Mouse (Mus musculus) CH12.LX (cell line): ENCODE data around the gene Ins2. TPM values are rescaled to one million over a fixed set of nuclear protein-coding genes. Genes with fewer than 3 reads are reported as not detected.

Experiments used
- DNase-seq: peaks from one replicate; pipeline ENCODE4 v3.0.0-alpha.2; 2013; ENCODE audit errors: extremely low read depth
- H3K27ac ChIP-seq: 2 replicates; pipeline ENCODE4 v1.5.1; 2012; ENCODE audit warnings: low read depth, mild to moderate bottlenecking, control low read depth, moderate library complexity; ENCODE audit not compliant: insufficient read depth
- H3K27me3 ChIP-seq: replicated peaks from 2 replicates; pipeline ENCODE3; 2012; ENCODE audit warnings: inconsistent platforms
- H3K36me3 ChIP-seq, 2 experiments: replicated peaks in 1 of 2; 2 replicates each; pipeline versions ENCODE3 to v1.6.1; 2012; ENCODE audit warnings: inconsistent platforms in 1 of 2, low read length in 1 of 2, mild to moderate bottlenecking in 1 of 2, mixed read lengths in 1 of 2, moderate library complexity in 1 of 2; ENCODE audit not compliant: control insufficient read depth in 1 of 2, insufficient read depth in 1 of 2
- H3K4me1 ChIP-seq, 2 experiments: 2 replicates each; pipeline ENCODE4 v1.6.1; 2012; ENCODE audit warnings: inconsistent platforms in 1 of 2, moderate library complexity in 1 of 2; ENCODE audit not compliant: insufficient read depth in 2 of 2, control insufficient read depth in 1 of 2
- H3K4me2 ChIP-seq: 2 replicates; pipeline ENCODE4 v1.6.1; 2012; ENCODE audit warnings: low read depth, mild to moderate bottlenecking, control low read depth; ENCODE audit not compliant: poor library complexity, insufficient read depth, severe bottlenecking
- H3K4me3 ChIP-seq, 3 experiments: fragments of 150-350 bp in 1 of 3; sonication (generic) in 1 of 3; replicated peaks in 1 of 3; 2 replicates each; pipeline versions ENCODE3 to v1.5.1; 2011 to 2012; ENCODE audit warnings: low read depth in 2 of 3, low read length in 2 of 3, mild to moderate bottlenecking in 2 of 3, moderate library complexity in 2 of 3, control low read depth in 1 of 3, improper control_type of control experiment in 1 of 3, inconsistent platforms in 1 of 3, mixed read lengths in 1 of 3; ENCODE audit not compliant: poor library complexity in 1 of 3
- H3K79me2 ChIP-seq: replicated peaks from 2 replicates; pipeline ENCODE4 v1.6.1; 2012; ENCODE audit warnings: mild to moderate bottlenecking, moderate library complexity; ENCODE audit not compliant: control insufficient read depth, poor library complexity, insufficient read depth, severe bottlenecking; ENCODE audit errors: extremely low read depth
- H3K9ac ChIP-seq: 2 replicates; pipeline ENCODE4 v1.6.1; 2012; ENCODE audit warnings: low read depth, mild to moderate bottlenecking, control low read depth, moderate library complexity; ENCODE audit not compliant: insufficient read depth
- H3K9me3 ChIP-seq: replicated peaks from 2 replicates; pipeline ENCODE3; 2012; ENCODE audit warnings: low read length, inconsistent platforms, mixed read lengths
- CHD2 ChIP-seq: IDR thresholded peaks from 2 replicates; pipeline ENCODE4 v1.6.1; 2011; ENCODE audit warnings: low read length, improper control_type of control experiment
- CTCF ChIP-seq, 2 experiments: IDR thresholded peaks in 1 of 2; conservative IDR thresholded peaks in 1 of 2; 2 replicates each; pipeline ENCODE4 v1.5.1; 2011 to 2012; ENCODE audit warnings: low read depth in 2 of 2, low read length in 2 of 2, improper control_type of control experiment in 1 of 2, inconsistent platforms in 1 of 2, mild to moderate bottlenecking in 1 of 2, moderate library complexity in 1 of 2
- E2F4 ChIP-seq: IDR thresholded peaks from 2 replicates; pipeline ENCODE4 v1.6.1; 2011; ENCODE audit warnings: low read depth, low read length, improper control_type of control experiment; ENCODE audit not compliant: insufficient replicate concordance
- ETS1 ChIP-seq: conservative IDR thresholded peaks from 2 replicates; pipeline ENCODE4 v1.6.1; 2012; ENCODE audit warnings: low read depth, mild to moderate bottlenecking, inconsistent platforms, low read length, improper control_type of control experiment, moderate library complexity
- HCFC1 ChIP-seq: IDR thresholded peaks from 2 replicates; pipeline ENCODE4 v1.6.1; 2012; ENCODE audit warnings: low read depth, mild to moderate bottlenecking, inconsistent platforms, low read length, improper control_type of control experiment
- JUN ChIP-seq: IDR thresholded peaks from 2 replicates; pipeline ENCODE4 v1.6.1; 2011; ENCODE audit warnings: low read depth, mild to moderate bottlenecking, low read length, improper control_type of control experiment, moderate library complexity; ENCODE audit not compliant: insufficient read depth
- MAFK ChIP-seq: IDR thresholded peaks from 2 replicates; pipeline ENCODE4 v1.6.1; 2011; ENCODE audit warnings: low read length, improper control_type of control experiment; ENCODE audit not compliant: insufficient replicate concordance
- MAX ChIP-seq: IDR thresholded peaks from 2 replicates; pipeline ENCODE4 v1.6.1; 2011; ENCODE audit warnings: low read length, improper control_type of control experiment
- MEF2A ChIP-seq: IDR thresholded peaks from 2 replicates; pipeline ENCODE4 v1.6.1; 2014; ENCODE audit warnings: low read depth, mild to moderate bottlenecking, inconsistent platforms, low read length, improper control_type of control experiment, borderline replicate concordance
- NELFE ChIP-seq: IDR thresholded peaks from 2 replicates; pipeline ENCODE4 v1.6.1; 2011; ENCODE audit warnings: low read depth, low read length, improper control_type of control experiment
- NRF1 ChIP-seq: IDR thresholded peaks from 2 replicates; pipeline ENCODE4 v1.6.1; 2014; ENCODE audit warnings: low read depth, mild to moderate bottlenecking, inconsistent platforms, low read length, improper control_type of control experiment, moderate library complexity
- POLR2A ChIP-seq: IDR thresholded peaks from 2 replicates; pipeline ENCODE4 v1.6.1; 2011; ENCODE audit warnings: low read depth, mild to moderate bottlenecking, improper control_type of control experiment, low read length
- RAD21 ChIP-seq: IDR thresholded peaks from 2 replicates; pipeline ENCODE4 v1.6.1; 2011; ENCODE audit warnings: low read depth, mild to moderate bottlenecking, low read length, improper control_type of control experiment, moderate library complexity
- SIN3A ChIP-seq: IDR thresholded peaks from 2 replicates; pipeline ENCODE4 v1.6.1; 2012; ENCODE audit warnings: low read length, improper control_type of control experiment, inconsistent platforms
- TCF12 ChIP-seq: IDR thresholded peaks from 2 replicates; pipeline ENCODE4 v1.6.1; 2014; ENCODE audit warnings: low read depth, mild to moderate bottlenecking, inconsistent platforms, low read length, improper control_type of control experiment
- UBTF ChIP-seq: IDR thresholded peaks from 2 replicates; pipeline ENCODE4 v1.6.1; 2012; ENCODE audit warnings: low read depth, mild to moderate bottlenecking, inconsistent platforms, low read length, improper control_type of control experiment, moderate library complexity
- ZC3H11A ChIP-seq: IDR thresholded peaks from 2 replicates; pipeline ENCODE4 v1.6.1; 2012; ENCODE audit warnings: low read depth, mild to moderate bottlenecking, inconsistent platforms, low read length, improper control_type of control experiment
- ZKSCAN1 ChIP-seq: IDR thresholded peaks from 2 replicates; pipeline ENCODE4 v1.6.1; 2012; ENCODE audit warnings: low read depth, inconsistent platforms, low read length, improper control_type of control experiment, borderline replicate concordance
- ZMIZ1 ChIP-seq: IDR thresholded peaks from 2 replicates; pipeline ENCODE4 v1.6.1; 2012; ENCODE audit warnings: low read depth, mild to moderate bottlenecking, inconsistent platforms, low read length, improper control_type of control experiment
- dilution Hi-C: fragments of 300-500 bp; cut with MboI; formaldehyde crosslinking; loops from 2 replicates; pipeline ENCODE4 v1.14.3; 2020; ENCODE audit warnings: low sequenced_read_pairs; ENCODE audit not compliant: extremely low pct_unique_long_range_greater_than_20kb, extremely low pct_ligation_motif_present
- in situ Hi-C: fragments of 300-500 bp; cut with MboI; formaldehyde crosslinking; loops from 3 replicates; pipeline ENCODE4 v1.14.3; 2019; ENCODE audit warnings: low sequenced_read_pairs, low pct_ligation_motif_present, low pct_unique_long_range_greater_than_20kb, mixed read lengths
- polyA plus RNA-seq: library from polyadenylated mRNA; unstranded; fragments of >175 nt; gene quantifications from 2 replicates; pipeline ENCODE4 v1.2.1, GENCODE M21; 2012; ENCODE audit warnings: low read depth; ENCODE audit not compliant: insufficient read length
- total RNA-seq, 2 experiments: library from RNA; depleted of rRNA; stranded (reverse); fragments of 300-350 nt in 1 of 2; fragments of >200 nt in 1 of 2; gene quantifications; 2 replicates each; pipeline ENCODE4 v1.2.3; 2012 to 2014

Ins2 gene
- total and polyA plus RNA-seq, 3 experiments: not detected

GRCm38 (mm10) chr7:142636178-142636577 lies 107.0 kb downstream of the Ins2 start:
- no peak overlapping the region for H3K4me2 ChIP-seq
- no peak for DNase-seq
- peaks cover 97% of the 10 kb centered on the region for H3K27me3 ChIP-seq
- dilution Hi-C loops: no loop called here
- H3K9me3 ChIP-seq: no peaks in the 10 kb centered on the region
- in situ Hi-C loops: no loop called here
- 0 out of 4 replicates have a peak, but pooled peaks cover 0 to 3% of the 10 kb centered on the region in 2 experiments for H3K4me1 ChIP-seq
- H3K4me3 ChIP-seq: no peak overlapping the region
- no peaks in the 10 kb centered on the region for H3K36me3 ChIP-seq
- TF ChIP-seq TCF12 (no peak), E2F4 (no peak), NRF1 (no peak), RAD21 (no peak), JUN (no peak), UBTF (no peak), SIN3A (no peak), CHD2 (no peak), ETS1 (no peak), MAFK (no peak), ZC3H11A (no peak), HCFC1 (no peak), ZMIZ1 (no peak), CTCF (conservative IDR thresholded peaks at IDR 0.05 in 1 of 2, IDR thresholded peaks at IDR 0.05 in 1 of 2; ENCODE audit: low read depth in 2 of 2, low read length in 2 of 2) (no peak), NELFE (no peak), MEF2A (no peak), MAX (no peak), POLR2A (no peak)
- H3K9ac ChIP-seq: no peak overlapping the region
- no peaks in the 10 kb centered on the region for H3K79me2 ChIP-seq
- H3K27ac ChIP-seq: no peak overlapping the region

GRCm38 (mm10) chr7:142630691-142631090 lies 112.5 kb downstream of the Ins2 start:
- in situ Hi-C loops: no loop called here
- Histone ChIP-seq H3K4me1 (no peaks in the 10 kb centered on the region), H3K27ac (no peak overlapping the region), H3K4me2 (no peak overlapping the region), H3K4me3 (no peak overlapping the region), H3K79me2 (no peaks in the 10 kb centered on the region), H3K36me3 (no peaks in the 10 kb centered on the region), H3K9ac (no peak overlapping the region), H3K27me3 (peaks cover 96% of the 10 kb centered on the region), H3K9me3 (no peaks in the 10 kb centered on the region)
- dilution Hi-C loops: no loop called here
- TF ChIP-seq ZC3H11A (no peak), POLR2A (no peak), SIN3A (no peak), ZKSCAN1 (no peak), TCF12 (no peak)
- no peak for DNase-seq
